Mouse (Mus musculus): Measurements from ENCODE around the gene Rrp8.
"Not testable (repeated sequence)": the region's sequence is repeated elsewhere in the genome, so short reads cannot be mapped to it uniquely, and the experiment has no call there.

Gene Rrp8

DNA sequence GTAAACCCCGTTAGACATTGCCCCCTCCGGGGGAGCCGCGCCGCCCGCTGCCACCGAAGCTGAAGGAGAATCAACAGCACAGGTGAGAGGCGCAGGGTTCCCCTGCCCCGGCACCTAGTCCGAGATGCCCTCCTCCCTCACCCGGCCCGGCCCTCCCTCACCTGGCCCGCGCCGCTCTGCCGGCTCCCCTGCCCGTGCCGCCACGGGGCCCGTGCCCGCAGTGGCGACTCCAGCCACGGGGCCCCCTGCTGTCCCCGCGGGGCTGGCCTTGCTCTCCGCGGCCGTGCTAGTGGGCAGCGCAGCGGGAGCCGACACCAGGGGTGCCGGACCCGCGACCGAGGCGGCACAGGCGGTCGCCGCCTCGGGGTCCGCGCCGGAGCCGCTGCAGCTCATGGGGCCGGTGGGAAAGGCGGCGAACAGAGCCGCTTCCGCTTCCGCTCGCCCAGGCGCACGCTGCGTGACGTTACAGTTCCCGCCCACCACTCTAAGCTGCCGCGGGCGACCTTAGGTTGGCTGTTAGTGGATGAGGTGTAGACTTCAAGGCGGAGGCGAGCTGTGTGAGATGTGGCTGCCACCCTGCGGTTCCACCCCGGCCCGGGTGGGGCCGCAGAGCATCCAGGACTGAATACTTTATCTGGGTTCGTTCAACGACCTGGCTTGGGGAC is 6.9 kb upstream of the Rrp8 start, which contains the start of gene Taf10:
Gene Taf10, minus strand, starts transcription at position 436 of the 665 bp plus-strand sequence.
- DNase-seq (ENCODE audit: low spot score), result peak; percentile 91

- DNase-seq (ENCODE audit: low spot score), result not testable (repeated sequence)
These were observed 6.2 kb upstream of the Rrp8 start for GRCm38 (mm10) chr7:105743246-105743925.

GRCm38 (mm10) chr7:105742539-105743215 is 5.5 kb upstream of the Rrp8 start:
- DNase-seq (ENCODE audit: low spot score), result not testable (repeated sequence)

GRCm38 (mm10) chr7:105741978-105742377 is 4.8 kb upstream of the Rrp8 start:
- no peak for DNase-seq (ENCODE audit: low spot score)

GRCm38 (mm10) chr7:105740851-105741250 is 3.7 kb upstream of the Rrp8 start:
- DNase-seq (ENCODE audit: low spot score), result no peak

- DNase-seq (ENCODE audit: low spot score), result no peak
These were observed 3.1 kb upstream of the Rrp8 start for GRCm38 (mm10) chr7:105740089-105740795.

DNA sequence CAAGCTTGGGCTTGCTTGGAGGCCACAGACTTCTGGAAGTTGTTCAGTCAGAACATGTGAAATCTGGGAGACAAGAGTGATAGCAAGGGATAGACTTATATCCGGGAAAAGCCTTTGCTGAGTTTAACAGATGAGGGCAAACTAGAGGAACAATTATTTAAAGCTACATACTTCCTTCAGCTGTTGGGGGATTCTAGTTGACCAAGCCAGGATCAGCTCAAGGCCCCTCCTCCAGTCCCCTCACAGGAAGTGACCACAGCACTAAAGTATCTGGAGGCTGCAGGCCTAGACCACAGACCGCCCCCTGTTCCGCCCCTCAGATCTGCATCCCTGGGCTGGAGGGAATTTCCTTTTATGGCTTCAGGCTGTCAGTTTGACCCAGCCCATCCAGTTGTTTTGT is 1.8 kb upstream of the Rrp8 start:
- peak; percentile 76 for DNase-seq (ENCODE audit: low spot score)

DNA sequence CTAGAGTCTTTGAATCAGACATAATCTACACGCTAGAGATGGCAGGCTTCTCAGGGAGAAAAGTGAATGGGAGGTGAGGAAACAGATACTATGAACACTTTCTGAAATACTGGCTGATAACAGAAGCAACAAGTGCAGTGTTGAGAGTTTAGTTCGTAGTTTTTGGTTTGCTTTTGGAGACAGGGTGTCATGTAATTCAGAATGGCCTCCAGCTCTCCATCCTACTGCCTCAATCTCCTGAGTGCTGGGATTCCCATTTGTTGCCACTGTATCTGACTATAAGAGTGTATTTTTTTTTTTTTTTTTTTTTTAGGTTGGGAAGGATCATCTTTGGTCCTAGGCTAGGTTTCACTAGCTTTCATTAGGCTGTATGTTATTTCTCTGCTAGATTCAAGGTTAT is 1.1 kb upstream of the Rrp8 start:
- DNase-seq (ENCODE audit: low spot score), result no peak

DNA sequence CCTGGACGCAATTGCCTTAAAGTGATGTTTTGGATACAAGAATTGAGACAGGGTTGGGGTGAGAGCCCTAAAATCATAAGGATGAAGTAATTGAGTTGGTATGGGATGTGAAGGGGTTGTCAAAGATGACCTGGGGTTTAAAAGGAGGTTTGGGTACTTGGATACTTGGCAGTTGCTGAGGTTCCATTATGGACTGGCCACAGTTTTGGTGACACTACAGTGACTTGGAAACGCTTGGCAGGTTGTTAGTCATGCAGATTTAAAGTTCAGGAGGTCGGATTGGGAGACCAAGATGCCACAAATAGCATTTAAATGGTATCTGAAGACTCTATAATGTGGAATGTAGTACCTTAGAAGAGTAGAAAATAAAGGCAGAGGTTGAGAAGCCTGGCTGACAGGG is 463 bp upstream of the Rrp8 start:
- no peak for DNase-seq (ENCODE audit: low spot score)

- DNase-seq (ENCODE audit: low spot score), result peak; percentile 90
These were observed 802 bp downstream of the Rrp8 start, which contains the start of gene Ilk for GRCm38 (mm10) chr7:105736264-105736901. Ilk (plus strand) TSS chr7:105736592.

- not testable (repeated sequence) for DNase-seq (ENCODE audit: low spot score)
These were observed 1.7 kb downstream of the Rrp8 start for GRCm38 (mm10) chr7:105735464-105735863.

GRCm38 (mm10) chr7:105734826-105735225 is 2.4 kb downstream of the Rrp8 start:
- DNase-seq (ENCODE audit: low spot score), result no peak

- DNase-seq (ENCODE audit: low spot score), result no peak
These were observed 3.3 kb downstream of the Rrp8 start for GRCm38 (mm10) chr7:105733836-105734235.

DNA sequence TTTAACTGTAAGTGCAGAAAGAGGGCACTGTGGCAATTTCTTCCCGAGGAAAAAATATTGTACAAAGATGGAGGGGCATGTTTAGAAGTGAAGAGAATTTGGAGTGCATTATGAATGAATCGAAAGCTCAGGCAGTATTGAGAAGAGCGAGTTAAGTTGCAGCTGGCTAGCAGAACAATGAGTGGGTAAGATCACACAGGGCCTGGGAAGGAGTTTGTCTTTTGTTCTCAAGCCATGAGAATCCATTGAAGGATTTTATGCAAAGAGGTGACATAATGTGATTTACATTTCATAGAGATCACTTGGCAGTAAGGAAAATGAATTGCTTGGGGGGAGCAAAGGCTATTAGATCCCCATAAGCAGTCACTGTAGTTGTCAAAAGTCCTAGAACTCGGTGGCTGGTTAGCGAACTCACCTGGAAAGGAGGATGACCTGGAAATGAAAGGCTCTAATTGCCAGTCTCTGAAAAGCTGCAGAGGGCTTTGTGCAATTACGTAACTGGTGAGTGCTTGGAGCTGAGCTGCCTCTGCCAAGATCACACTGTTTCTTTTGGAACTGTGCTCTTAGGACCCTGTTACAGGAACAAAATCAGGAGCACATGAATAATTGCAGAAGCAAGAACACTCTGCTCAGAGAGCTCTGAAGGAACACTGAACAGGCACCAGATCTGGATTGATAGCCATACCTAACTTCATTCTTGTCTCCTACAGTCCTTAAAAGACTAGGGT is 8.3 kb downstream of the Rrp8 start:
- no peak for DNase-seq (ENCODE audit: low spot score)

DNA sequence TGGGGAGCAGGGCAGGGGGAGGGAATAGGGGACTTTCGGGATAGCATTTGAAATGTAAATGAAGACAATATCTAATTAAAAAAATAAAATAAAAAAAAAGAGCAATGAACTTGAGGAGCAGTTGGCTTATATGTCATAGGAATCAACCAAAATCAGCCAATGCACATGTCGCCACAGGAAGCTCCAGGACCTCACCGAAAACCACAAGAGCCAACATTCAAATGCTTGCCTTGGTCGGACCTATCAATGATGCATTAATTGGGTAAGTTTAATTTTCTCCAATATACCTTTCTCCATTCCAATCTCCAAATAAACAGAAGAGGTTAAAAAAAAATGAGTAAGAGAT is 10.2 kb downstream of the Rrp8 start:
- DNase-seq (ENCODE audit: low spot score), result no peak

GRCm38 (mm10) chr7:105726144-105726979 is 10.8 kb downstream of the Rrp8 start:
- no peak for DNase-seq (ENCODE audit: low spot score)

- DNase-seq (ENCODE audit: low spot score), result no peak
These were observed 15.3 kb downstream of the Rrp8 start for GRCm38 (mm10) chr7:105721916-105722315.

DNA sequence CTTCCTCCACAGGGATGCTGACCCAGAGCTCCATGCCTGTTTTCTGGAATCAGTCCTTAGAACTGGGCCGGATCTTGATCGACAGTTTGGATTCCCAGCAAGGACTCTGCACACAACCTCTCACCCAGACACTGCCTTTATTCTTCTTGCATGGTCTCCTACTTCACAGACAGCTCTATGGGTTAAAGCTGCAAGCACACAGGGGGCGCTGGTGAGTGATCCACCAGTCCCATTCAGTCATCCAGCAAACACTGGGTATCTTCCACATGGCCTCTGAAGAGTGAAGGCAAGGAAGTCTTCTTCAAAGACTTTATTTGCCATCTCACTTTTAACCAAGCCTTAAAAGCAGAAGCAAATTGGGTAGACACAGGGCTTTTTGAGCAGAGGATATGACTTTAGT is 21.8 kb downstream of the Rrp8 start:
- DNase-seq (ENCODE audit: low spot score), result no peak

DNA sequence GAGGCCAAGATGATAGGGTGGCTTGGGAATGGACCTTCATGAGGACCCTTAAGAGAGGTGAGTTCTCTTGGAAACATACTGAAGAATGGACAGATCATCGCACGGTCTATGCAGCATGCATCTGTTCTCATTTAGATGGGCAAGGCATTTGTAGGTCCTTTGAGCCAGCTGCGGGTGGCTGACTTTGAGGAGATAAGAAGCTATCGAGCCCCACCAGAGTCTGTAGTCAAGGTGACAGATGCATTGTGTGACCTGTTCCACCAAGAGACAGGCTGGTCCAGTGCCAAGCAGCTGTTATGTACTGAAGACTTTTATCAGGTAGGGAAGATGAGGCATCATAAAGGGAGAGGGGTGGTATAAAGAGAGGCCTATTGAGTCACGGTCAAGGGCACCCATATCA is 28.5 kb downstream of the Rrp8 start:
- DNase-seq (ENCODE audit: low spot score), result no peak

- no peak for DNase-seq (ENCODE audit: low spot score)
These were observed 33.4 kb downstream of the Rrp8 start for GRCm38 (mm10) chr7:105703816-105704215.
